Mouse (Mus musculus) ES-Bruce4 (cell line): ENCODE data around the gene Gm15737. TPM values are rescaled to one million over a fixed set of nuclear protein-coding genes. Genes with fewer than 3 reads are reported as not detected.

Experiments used
- H3K27ac ChIP-seq: 2 replicates; pipeline ENCODE4 v1.5.1; 2012; ENCODE audit warnings: low read length, inconsistent platforms; ENCODE audit not compliant: insufficient read depth
- H3K27me3 ChIP-seq: 2 replicates; pipeline ENCODE4 v1.6.1; 2012; ENCODE audit warnings: mild to moderate bottlenecking, low read length, inconsistent platforms; ENCODE audit not compliant: control insufficient read depth, poor library complexity, insufficient read depth, severe bottlenecking
- H3K36me3 ChIP-seq: 2 replicates; pipeline ENCODE4 v1.6.1; 2012; ENCODE audit warnings: inconsistent platforms, mild to moderate bottlenecking, low read length, moderate library complexity; ENCODE audit not compliant: control insufficient read depth, poor library complexity, insufficient read depth, severe bottlenecking
- H3K4me1 ChIP-seq: one replicate; pipeline ENCODE4 v1.8.1; 2011; ENCODE audit warnings: low read length; ENCODE audit not compliant: control insufficient read depth, insufficient read depth
- H3K4me3 ChIP-seq: 2 replicates; pipeline ENCODE4 v1.5.1; 2011; ENCODE audit warnings: low read depth, mild to moderate bottlenecking, low read length
- H3K9ac ChIP-seq: 2 replicates; pipeline ENCODE4 v1.6.1; 2012; ENCODE audit warnings: low read depth, mild to moderate bottlenecking, inconsistent platforms; ENCODE audit not compliant: poor library complexity, severe bottlenecking
- H3K9me3 ChIP-seq: replicated peaks from 2 replicates; pipeline ENCODE4 v1.6.1; 2012; ENCODE audit warnings: mild to moderate bottlenecking, low read length, inconsistent platforms; ENCODE audit not compliant: control insufficient read depth, poor library complexity, insufficient read depth, severe bottlenecking
- CTCF ChIP-seq: IDR thresholded peaks from one replicate; pipeline ENCODE4 v1.8.1; 2011; ENCODE audit warnings: low read depth, low read length
- EP300 ChIP-seq: IDR thresholded peaks from 2 replicates; pipeline ENCODE4 v1.6.1; 2011; ENCODE audit warnings: low read depth, low read length; ENCODE audit not compliant: insufficient read depth
- POLR2A ChIP-seq: IDR thresholded peaks from one replicate; pipeline ENCODE4 v1.8.1; 2011; ENCODE audit warnings: low read length; ENCODE audit not compliant: insufficient read depth
- polyA plus RNA-seq: library from polyadenylated mRNA; stranded (reverse); fragments of >200 nt; gene quantifications from 2 replicates; pipeline ENCODE4 v1.2.4, GENCODE M21; 2011; ENCODE audit warnings: low read depth; ENCODE audit not compliant: missing spikeins, insufficient read depth, insufficient read length

Gm15737 gene
- polyA plus RNA-seq, 1 experiment, result not detected

DNA sequence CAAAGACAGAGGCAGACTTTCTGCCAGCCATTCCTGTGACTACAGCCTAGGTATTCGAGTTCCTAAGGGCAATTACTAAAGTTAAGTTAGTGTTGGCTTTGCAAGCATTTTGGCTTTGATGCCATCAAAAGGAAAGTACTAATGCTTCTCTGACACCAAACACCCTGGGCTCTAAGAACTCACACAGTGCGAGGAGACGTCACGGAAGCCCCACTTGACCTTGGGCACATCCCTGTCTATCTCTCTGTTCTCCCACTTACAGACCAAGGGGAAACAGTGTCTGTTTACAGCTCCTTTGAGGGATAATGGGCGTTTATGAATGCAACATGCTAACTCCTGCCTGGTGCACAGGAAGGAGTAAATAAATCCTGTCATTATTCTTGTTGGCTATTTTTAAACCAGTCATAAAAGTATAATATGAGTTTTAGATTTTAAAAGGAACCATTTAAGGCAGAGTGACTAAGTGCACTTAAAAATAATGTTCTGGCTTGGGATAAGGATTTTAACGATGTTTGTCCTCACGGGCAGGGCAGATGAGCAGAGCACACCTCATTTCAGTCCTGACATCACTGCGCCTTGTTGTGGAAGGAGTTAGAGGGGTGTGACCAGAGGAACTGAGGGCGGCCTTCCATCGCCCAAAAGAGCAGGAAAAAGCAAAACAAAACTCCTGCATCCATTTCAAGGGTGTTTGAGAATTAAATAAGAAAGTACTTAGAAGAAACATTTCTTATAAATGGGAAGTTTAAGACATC lies 52.0 kb downstream of the Gm15737 start:
- Histone ChIP-seq H3K36me3 (no peaks in the 10 kb centered on the region), H3K9ac (no peak overlapping the region), H3K4me3 (no peak overlapping the region), H3K4me1 (no peaks in the 10 kb centered on the region), H3K9me3 (no peaks in the 10 kb centered on the region), H3K27ac (no peak overlapping the region), H3K27me3 (no peaks in the 10 kb centered on the region)
- no peak for TF ChIP-seq EP300

DNA sequence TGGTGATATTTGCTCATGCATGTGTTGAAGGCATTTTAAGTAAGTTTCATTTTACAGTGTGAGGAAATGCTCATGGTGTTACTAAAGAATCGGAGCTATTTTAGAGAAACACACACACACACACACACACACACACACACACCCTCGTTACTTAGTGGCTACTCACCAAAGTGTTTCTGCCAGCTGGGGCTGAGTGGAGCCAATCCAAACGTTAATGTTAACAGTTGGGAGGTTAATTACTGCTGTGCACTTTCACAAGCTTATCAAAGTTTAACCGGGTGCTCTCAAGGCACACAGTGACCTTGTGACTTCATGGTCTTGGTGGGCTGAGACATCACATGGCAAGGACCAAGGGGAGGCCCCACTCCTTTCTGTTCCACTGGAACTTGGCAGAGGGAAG lies 52.7 kb downstream of the Gm15737 start:
- no peaks in the 10 kb centered on the region for H3K4me1 ChIP-seq
- H3K36me3 ChIP-seq, result no peaks in the 10 kb centered on the region
- H3K9ac ChIP-seq, result no peak overlapping the region
- no peak overlapping the region for H3K27ac ChIP-seq
- no peaks in the 10 kb centered on the region for H3K27me3 ChIP-seq
- H3K4me3 ChIP-seq, result no peak overlapping the region
- H3K9me3 ChIP-seq, result no peaks in the 10 kb centered on the region
- TF ChIP-seq POLR2A (no peak), CTCF (no peak), EP300 (no peak)

DNA sequence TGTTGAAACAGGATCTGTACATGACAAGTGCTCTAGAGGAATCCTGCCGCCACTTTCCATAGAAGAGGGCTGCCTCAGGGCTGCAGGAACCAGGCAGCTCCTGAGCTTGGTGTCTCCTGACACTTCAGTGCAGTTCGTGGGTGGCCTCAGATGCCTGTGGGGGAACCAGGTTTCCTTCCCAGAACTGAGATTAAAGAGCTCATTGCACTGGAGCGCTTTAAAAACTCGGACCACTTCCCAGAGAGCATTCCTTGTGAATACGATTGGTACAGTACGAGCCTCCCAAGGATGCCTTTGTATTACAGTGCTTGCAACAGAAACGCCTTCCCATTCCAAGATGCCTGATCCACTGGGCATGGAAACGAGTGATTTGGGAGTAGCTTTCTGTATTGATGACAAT lies 55.4 kb downstream of the Gm15737 start:
- H3K36me3 ChIP-seq, result no peaks in the 10 kb centered on the region
- H3K9me3 ChIP-seq, result no peaks in the 10 kb centered on the region
- H3K4me1 ChIP-seq, result no peaks in the 10 kb centered on the region
- H3K27me3 ChIP-seq, result no peaks in the 10 kb centered on the region
- no peak overlapping the region for H3K9ac ChIP-seq
- no peak overlapping the region for H3K27ac ChIP-seq
- H3K4me3 ChIP-seq, result no peak overlapping the region
- no peak for TF ChIP-seq POLR2A

DNA sequence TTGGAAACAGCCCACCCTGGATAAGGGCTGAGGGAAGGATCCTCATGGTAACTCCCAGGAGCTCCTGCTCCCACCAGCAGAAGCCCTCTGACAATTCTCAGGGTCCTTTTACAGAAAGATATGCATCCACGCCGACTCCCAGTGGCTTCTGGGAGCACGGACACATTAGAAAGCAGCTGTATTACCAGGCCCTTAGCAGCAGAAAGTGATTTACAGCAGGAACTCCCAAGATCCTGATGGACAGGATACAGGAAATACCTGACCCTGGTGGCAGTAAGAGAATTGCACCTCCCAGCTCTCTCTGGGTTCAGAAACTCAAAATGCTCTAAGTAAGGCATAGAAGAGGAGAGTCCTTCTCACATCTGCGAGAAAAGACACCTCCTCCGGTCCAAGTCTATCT lies 59.1 kb downstream of the Gm15737 start:
- TF ChIP-seq CTCF (no peak), POLR2A (no peak), EP300 (no peak)
- no peaks in the 10 kb centered on the region for H3K27me3 ChIP-seq
- no peak overlapping the region for H3K9ac ChIP-seq
- no peaks in the 10 kb centered on the region for H3K9me3 ChIP-seq
- no peaks in the 10 kb centered on the region for H3K36me3 ChIP-seq
- H3K4me3 ChIP-seq, result no peak overlapping the region
- no peaks in the 10 kb centered on the region for H3K4me1 ChIP-seq
- H3K27ac ChIP-seq, result no peak overlapping the region

Other genes starting within 250 kb of the Gm15737 start
- 2.4 and 3.3 TPM in 2 replicates for gene Prickle2, start 163.2 kb upstream of the Gm15737 start, polyA plus RNA-seq
- 0.40 TPM in 1 of 2 replicates, not detected in the other for gene A730049H05Rik, start 52.9 kb upstream of the Gm15737 start, polyA plus RNA-seq
- 8.9 and 9.2 TPM in 2 replicates for gene Adamts9, start 74.1 kb downstream of the Gm15737 start, polyA plus RNA-seq